Mouse (Mus musculus): ENCODE data around the gene Tdrd9.
"Not testable (repeated sequence)": the region's sequence is repeated elsewhere in the genome, so short reads cannot be mapped to it uniquely, and the experiment has no call there.

Gene Tdrd9

DNA sequence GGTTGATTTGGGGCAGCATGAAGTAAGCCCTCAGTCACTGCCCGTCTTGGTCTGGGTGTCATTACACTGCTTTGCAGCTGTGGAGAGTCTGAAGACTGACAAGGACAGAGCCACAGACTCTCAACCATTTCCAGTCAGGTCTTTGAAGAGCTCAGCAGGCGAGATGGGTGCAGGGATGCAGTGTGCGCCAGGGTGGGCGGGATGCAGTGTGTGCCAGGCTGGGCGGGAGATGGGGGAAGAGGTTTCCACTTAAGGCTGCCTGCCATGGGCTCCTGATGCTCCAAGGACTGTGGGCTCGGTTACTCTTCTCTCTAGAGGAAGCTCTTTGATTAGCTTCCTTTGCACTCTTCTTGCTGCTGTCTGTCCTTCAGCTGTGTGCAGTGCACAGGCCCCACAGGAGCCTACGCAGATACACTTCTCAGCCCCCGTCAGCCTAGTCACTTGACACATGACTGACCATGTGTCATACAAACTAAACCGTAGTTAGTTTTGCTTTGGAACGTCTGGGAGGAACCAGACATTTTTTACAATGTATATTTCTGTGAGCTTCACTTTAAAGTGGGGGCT, 62.1 kb downstream of the Tdrd9 start:
- DNase-seq, result no peak

DNA sequence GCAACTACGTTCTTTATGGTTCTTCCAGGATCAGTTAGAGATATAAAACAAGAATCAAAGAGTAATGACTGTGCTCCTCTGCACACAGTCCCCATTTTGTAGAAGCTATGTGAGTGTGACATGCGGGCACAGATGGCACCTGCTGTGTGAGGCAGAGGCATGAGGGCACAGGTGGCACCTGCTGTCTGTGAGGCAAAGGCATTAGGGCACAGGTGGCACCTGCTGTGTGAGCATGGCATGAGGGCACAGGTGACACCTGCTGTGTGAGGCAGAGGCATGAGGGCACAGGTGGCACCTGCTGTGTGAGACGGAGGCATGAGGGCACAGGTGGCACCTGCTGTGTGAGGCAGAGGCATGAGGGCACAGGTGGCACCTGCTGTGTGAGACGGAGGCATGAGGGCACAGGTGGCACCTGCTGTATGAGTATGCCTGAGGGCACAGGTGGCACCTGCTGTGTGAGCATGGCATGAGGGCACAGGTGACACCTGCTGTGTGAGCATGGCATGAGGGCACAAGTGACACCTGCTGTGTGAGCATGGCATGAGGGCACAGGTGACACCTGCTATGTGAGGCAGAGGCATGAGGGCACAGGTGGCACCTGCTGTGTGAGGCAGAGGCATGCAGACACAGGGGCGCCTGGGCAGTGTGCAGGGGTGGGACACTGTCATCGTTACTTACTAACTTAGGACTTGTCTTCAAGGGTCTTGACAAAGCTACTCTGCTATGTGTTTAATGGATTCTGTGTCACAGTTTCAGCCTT, 64.2 kb downstream of the Tdrd9 start:
- DNase-seq, result not testable (repeated sequence)

DNA sequence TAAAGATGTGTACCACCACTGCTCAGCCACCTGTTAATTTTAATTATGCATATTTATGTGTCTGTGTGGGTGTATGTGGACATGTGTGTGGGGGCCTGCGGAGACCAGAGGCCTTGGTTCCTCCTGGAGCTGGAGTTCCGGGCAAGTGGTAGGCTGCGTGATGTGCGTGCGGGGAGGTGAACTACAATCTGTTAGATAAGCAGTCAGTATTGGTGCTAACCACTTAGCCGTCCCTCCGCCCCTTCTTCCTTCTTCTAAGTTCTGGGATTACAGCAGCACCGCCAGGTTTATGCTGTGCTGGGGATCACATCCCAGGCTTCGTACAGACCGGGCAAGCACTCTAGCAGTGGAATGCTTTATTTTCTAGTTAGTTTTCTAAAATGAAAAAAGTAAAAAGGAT, 67.1 kb downstream of the Tdrd9 start:
- no peak for DNase-seq

DNA sequence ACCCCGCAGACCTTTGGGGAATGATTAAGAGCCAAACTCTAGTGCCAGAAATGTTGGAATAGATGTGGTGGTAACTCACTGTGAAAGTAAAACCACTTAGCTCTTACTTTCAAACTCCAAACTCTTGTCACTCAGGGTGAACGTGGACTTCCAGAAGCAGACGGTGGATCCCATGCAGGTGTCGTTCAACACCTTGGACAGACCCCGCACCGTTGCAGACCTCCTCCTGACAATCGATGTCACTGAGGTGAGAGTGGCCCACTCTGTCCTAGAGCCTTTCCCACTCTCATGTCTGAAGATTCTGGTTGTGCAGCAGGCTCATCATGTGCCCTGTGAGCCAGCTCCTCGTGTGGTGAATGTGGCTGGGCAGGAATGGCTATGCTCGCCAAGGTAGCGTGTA, 67.8 kb downstream of the Tdrd9 start:
- no peak for DNase-seq

DNA sequence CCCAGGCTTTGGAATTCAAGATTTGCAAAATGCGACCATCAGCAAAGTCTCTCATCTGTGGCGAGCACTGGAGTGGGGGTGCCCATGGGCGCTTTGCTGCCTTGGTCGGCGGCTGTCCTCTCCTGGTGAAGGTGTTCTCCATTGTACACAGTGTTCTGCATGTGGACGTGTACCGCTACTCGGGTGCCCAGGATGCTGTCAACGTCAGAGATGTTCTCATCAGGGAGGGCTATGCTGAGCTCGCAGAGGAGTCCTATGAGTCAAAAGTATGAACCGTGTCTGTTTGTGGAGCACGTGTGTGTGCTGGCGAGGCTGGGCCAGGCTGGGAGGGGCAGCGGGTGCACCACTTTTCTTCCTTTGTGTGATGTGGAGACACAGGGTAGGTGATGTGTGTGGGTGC, 71.3 kb downstream of the Tdrd9 start:
- DNase-seq, result no peak

DNA sequence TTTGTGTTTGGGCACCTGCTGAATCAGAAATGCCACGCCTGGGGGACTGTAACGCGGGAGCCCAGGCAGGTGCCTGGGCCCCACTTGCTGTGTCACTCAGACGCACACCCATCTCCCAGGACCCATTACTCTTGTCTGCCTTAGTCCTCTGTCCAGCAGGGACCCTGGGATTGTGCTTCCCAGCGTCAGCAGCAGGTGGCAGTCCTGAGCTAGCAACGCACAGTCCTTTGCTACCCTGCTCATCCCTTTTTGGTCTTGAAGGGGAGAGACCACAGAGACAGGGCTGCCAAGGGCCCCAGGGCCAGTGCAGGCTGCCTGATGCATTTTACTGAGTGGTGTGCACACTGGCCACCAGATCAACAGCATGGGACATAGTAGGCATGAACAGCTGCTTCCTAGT, 106.3 kb downstream of the Tdrd9 start:
- DNase-seq, result peak; percentile 84

DNA sequence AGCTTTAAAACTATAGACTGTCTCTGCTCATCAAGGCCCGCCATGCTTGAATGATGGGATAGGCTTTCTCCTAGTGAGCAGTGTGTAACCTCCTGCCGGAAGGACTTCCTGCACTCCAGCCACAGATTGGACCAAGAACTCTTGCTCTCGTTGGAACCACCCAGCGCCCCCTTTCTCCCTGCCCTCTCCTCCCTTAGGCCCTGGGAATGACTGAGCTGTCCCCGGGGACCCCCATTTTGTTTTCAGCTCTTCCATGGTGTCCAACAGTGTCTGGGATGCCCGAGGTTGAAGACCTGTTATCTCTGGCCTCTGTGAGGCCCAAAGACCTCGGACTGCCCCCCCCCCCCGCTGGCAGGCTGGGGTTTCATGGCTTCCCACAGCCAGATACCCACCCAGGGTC, 108.6 kb downstream of the Tdrd9 start:
- no peak for DNase-seq

DNA sequence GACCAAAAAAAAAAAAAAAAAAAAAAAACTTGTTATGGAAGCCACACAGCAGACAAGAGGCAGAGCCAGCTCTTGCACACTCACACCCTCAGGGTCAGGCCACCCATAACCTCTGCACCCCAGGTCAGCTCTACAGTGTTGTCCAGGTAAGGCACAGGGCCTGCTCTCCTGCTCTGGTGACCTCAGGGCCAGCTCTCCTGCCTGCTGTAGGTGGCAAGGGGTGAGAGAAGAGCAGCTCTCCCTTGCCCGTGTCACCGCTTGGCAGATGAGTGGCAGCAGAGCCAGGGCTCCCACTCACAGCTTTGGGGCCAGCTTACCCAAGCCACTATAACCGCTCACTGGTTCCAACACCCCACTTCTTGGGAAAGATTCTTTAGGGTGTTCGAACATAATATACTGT, 109.6 kb downstream of the Tdrd9 start:
- DNase-seq, result no peak

DNA sequence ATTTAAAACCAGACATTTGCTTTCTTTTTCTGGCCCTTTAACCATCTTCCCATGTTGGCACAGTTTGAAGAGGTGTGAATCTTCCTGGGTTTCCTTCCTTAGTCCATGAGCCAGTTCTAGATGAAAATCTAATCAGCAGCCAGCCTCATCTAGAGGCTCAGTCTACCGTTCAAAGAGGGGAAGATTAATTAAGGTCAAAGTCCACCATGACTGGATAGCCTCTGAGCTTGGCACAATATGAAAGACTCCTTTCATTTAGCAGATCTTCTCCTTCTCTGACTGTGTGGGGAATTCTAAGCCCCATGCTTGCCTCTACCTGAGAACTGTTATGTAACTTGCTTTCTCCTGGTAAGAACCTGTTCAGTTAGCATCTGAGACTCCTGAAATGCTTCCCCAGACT, 110.9 kb downstream of the Tdrd9 start:
- no peak for DNase-seq

DNA sequence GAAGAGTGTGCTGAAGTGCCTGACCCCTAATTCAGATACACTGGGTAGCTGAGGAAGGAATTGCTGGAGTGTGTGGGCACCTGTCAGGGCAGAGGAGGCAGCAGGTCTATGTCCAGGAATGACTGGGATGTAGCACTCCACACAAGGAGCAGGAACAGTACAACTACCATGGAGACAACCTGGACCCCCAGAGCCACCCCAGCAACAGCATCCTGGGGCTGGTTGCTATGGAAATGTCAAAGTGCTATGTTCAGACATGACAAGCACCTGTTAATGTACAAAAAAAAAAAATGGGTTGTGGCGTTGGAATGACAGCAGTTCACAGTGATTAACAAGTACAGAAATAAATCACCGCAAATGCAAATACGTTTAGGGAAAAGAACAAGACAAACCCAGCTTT, 114.9 kb downstream of the Tdrd9 start:
- DNase-seq, result no peak

DNA sequence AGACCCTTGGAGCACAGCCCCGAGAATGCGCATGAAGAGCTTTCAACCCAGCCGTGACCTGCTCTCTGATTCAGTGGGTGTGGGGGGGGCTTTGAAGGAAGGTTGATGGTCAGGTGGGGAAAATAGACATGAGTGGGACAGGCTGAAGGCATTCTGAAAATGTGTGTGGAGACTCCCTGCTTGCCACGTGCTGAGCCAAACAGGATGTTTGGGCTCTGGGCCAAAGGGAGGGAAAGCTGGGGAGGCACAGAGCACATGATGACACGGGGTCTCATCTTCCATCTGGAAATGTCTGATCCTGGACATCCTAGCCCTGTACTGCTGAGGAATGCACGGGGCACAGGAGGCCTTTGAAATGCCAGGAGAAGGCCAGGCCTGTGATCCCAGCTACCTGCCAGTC, 115.4 kb downstream of the Tdrd9 start:
- no peak for DNase-seq

DNA sequence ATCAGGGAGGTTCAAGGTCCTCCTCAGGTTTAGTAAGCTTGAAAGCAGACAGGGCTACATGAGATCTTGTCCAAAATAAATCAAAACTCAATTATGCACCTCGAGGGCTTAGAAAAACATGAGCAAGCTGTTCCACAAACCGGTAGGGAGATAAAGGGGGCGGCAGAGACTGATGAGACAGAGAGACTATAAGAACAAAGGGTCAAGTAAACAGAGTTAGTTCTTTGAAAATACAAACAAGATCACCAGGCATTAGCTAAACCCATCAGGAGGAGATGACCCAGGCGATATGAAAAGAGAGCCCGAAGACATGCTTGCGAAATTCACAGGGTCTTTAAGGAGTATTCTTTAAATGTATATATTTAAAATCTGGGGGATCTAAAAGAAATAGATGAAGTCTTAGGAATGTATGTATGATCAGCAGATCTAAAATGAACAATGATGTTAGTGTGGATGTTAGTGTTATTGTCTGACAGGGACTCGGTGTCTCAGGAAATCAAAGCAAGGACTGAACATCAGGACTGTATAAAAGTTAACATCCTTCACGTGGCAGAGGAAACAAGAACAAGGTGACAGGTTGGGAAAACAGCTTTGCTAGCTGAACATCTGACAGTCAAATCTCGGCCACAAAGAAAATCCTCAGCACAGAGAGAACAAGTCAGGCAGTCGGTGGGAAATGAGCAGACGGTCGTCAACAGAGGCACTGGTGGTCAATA, 117.4 kb downstream of the Tdrd9 start:
- DNase-seq, result no peak

DNA sequence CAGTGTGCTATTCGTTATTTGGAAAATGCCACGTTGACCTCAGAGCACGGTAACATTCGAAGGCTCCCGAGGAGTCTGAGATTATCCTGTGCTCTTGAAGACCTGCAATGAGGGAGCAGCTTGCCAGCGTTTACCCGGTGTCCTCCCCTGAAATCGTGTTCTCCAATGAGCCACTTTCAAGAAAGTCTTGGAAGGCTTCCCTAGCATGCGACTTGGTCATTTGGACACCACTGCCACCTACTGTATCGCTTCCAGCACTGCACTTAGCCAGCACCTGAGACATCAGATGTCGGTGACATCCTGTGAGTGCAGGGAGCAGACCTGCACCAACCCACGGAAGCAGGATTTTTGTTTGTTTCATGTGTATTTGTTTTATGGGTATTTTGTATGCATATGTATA, 119.7 kb downstream of the Tdrd9 start:
- peak; percentile 68 for DNase-seq

DNA sequence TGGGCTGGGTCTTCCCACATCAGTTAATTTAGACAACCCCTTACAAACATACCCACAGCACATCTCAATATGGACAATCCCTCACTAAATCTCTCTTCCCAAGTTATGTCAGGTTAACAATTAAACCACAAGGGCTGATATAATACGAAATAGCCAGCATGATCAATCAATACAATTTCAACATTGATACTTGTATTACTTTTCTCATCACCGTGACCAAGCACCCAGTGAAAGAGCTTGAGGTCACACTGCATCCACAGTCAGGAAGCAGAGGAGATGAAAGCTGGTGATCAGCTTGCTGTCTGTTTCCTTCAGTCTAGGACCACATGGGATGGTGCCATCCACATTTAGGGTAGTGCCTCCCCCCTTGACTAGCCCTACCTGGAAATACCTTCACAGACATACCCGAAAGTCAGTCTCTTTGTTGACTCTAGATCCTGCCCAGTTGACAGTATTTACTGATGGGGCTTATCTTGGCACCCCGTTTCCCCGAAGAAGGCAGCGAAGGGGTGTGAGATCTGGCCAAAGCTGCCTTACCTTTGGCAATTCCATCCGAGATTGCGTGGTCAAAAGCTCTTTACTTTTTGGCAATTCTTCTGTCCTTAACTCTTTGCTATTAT, 123.0 kb downstream of the Tdrd9 start:
- no peak for DNase-seq

DNA sequence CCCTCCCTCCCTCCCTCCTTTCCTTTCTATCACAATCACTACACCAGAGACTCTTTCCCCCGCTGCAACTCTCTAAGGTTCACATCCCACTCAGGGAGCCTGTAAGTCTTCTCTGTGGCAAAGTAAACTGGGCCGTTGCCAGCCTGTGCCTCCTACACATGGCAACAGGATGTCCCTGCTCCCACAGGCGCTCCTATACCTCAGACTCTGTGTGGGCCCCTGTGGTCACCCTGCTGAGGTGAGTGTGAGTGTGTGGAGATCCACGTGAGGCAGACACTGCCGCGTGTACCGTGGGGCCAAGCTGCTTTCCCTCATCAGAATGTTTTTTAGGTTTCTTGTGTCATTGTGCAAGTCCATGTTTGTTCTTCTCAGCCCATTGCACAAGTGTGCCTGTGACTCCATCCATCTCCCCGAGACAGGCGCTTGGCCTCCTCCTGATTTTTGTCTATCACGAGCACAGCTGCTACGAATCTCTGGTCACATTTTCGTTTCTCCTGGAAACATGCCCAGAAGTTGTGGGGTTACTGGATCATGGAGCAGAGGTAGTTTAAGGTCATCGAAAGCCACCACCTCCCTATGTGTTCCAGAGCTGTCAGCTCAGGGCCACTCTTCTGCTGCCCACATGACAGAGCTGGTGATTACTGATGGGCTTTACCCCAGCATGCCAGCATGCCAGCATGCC, 124.8 kb downstream of the Tdrd9 start:
- DNase-seq, result no peak

DNA sequence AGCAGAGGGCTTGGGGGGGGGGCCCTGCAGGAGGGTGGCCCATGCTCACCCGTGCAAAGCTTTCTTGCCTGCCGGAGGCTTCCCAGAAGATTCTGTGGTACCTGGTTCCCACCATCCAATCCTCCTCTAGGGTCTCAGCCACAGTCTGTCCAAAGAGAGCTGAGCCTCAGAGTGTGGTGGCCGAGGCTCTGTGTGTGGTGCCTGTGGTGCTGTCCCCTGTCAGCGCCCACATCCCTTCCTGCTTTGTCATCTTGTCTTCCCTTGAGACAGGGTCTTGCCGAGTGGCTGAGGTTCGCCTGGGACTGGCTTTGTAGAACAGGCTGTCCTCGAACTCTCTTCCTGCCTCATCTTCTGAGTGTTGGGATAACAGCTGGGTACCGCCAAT, 125.4 kb downstream of the Tdrd9 start:
- no peak for DNase-seq

DNA sequence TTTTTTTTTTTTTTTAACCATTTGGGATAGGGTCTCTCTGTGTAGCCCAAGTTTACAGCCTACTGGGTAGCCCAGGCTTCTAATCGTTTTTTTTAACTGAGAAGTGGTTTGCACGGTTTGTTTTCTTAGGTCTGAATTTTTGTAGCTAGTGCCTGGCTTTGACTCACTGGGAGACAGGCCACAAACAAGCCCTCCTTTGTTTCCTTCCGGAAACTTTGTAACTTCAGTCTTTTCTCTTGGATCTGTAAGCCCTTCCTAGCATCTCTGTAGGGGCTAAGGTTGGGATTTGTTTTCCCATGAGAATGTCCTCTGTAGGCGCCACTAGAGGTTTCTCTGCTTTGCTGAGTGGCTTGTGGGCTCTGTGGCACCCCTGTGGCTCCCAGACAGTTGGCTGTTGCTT, 128.7 kb downstream of the Tdrd9 start:
- no peak for DNase-seq

DNA sequence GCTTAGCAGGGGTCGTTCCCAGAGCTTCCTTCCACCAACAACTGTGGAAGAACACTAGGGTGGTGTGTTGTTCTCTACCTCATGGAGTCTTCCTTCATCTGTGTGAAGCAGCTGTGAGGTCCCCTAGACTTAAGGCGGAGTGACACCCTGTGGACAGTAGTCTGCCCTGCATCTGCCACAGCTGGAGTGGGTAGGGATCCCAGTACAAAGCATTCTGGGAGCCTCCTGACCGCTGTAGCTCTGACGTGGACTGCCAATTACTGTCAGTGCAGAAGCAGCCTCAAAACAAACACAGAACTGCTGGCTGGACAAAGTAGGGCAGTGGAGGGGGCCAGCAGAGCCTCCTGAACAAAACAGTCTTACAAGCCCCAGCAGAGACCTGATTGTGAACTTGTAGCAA, 129.7 kb downstream of the Tdrd9 start:
- no peak for DNase-seq

DNA sequence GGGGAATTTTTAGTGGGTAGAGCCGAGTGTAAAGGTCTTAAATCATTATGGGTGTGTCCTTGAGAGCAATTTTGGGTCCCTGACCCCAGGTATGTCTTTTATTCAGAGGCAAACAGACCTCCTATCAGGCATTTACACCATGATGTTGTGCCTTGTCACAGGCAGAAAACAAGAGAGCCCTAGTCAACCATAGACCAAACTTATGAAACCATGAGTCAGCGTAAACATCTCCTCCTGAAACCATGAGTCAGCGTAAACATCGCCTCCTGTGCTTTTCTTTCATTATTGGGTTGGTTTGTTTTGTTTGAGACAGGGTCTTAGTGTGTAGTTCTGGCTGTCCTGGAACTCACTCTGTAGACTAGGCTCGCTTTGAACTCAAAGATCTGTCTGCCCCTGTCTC, 131.8 kb downstream of the Tdrd9 start:
- DNase-seq, result no peak

DNA sequence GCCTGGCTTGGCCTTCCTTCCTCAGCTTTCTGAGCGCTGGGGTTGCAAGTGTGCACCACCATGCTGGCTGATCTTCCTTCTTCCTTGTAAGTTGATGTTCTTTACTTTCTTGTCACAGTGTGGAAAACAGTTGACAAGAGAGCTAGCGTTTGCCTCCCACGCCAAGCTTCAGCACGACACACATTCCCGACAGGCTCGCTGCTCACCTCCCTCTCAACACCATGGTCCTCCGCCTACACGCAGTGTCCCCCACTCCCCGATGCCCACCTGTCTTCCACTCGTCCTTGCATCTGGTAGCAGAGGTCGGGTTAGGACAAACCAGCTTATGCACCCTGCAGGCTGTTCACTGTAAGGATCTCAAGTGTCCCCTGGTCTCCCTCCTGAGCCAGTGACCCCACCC, 133.5 kb downstream of the Tdrd9 start:
- no peak for DNase-seq

DNA sequence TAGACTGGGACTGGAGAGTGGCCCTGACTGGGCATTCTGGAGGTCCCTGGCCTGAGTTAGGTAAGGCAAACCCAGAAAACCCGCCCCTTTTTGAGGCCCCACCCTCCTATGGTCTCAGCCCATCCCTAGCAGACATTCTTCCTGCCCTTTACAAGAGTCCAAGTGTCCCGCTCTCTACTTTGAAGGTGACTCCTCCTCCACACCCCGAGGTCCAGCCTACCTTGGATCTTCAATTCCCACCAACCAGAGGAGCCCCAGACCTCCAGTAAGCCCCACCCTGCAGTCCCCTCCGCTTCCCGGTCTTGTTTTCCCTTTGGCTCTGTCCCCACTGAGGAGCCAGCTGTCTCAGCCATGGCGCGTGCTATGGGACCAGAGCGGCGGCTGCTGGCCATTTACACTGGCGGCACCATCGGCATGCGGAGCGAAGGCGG, 135.2 kb downstream of the Tdrd9 start, which contains the start of gene Aspg:
Aspg (plus strand) TSS at position 139 of the 431 bp plus-strand sequence.
- no peak for DNase-seq

DNA sequence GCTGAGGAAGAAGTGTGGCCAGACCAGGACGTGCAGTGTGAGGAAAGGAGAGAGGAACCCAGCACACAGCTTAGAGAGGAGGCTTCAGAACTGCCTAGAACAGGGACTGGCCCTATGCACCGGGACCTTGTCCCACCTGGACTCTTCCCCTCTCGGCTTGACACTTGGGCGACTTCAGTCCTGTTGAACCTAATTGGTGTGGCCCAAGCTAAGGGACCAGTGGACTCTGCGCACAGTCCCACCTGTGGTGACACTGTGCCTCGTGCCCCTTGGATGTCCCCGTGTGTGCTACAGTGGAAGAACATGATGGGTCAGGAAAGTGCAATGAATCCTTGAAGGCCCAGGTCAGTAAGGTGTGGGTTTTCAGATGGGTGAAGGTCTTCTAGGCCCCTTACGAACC, 136.3 kb downstream of the Tdrd9 start:
- DNase-seq, result no peak

All from thymus, postnatal 4 days (tissue).